Mouse (Mus musculus): ENCODE data around the gene Krtap19-4. TPM values are rescaled to one million over a fixed set of nuclear protein-coding genes. Genes with fewer than 3 reads are reported as not detected.

Gene Krtap19-4
- total RNA-seq (2021): not detected
- long read RNA-seq, experiment 1: 0 reads
- long read RNA-seq, experiment 2: 0 reads

GRCm38 (mm10) chr16:88884989-88885388, at the start of gene Krtap19-4:
Gene Krtap19-4, minus strand, starts transcription at chr16:88885089.
- no peak for DNase-seq (ENCODE audit: low spot score)

- no peak for DNase-seq (ENCODE audit: low spot score)
These were observed 47.3 kb upstream of the Krtap19-4 start, which contains the start of gene Krtap19-9b for GRCm38 (mm10) chr16:88932165-88932564. Gene Krtap19-9b, minus strand, starts transcription at chr16:88932265.

- DNase-seq (ENCODE audit: low spot score): no peak
These were observed 11.5 kb upstream of the Krtap19-4 start, which contains the start of gene Krtap19-5 for GRCm38 (mm10) chr16:88896357-88896756. Gene Krtap19-5, minus strand, starts transcription at chr16:88896457.

- no peak for DNase-seq (ENCODE audit: low spot score)
These were observed 2.0 kb upstream of the Krtap19-4 start for GRCm38 (mm10) chr16:88886870-88887269.

GRCm38 (mm10) chr16:88877938-88878337, 7.0 kb downstream of the Krtap19-4 start, which contains the start of gene Krtap19-3:
Gene Krtap19-3, minus strand, starts transcription at chr16:88878038.
- DNase-seq (ENCODE audit: low spot score): no peak

- DNase-seq (ENCODE audit: low spot score): no peak
These were observed 10.7 kb downstream of the Krtap19-4 start, which contains the start of gene Krtap19-2 for GRCm38 (mm10) chr16:88874169-88874568. Gene Krtap19-2, minus strand, starts transcription at chr16:88874269.

- DNase-seq (ENCODE audit: low spot score): no peak
These were observed 15.6 kb downstream of the Krtap19-4 start, which contains the start of gene Krtap19-1 for GRCm38 (mm10) chr16:88869311-88869710. Gene Krtap19-1, minus strand, starts transcription at chr16:88869411.

- no peak for DNase-seq (ENCODE audit: low spot score)
These were observed 19.9 kb downstream of the Krtap19-4 start for GRCm38 (mm10) chr16:88864887-88865407.

GRCm38 (mm10) chr16:88851450-88851849, 33.4 kb downstream of the Krtap19-4 start:
- peak; percentile 9 for DNase-seq (ENCODE audit: low spot score)

GRCm38 (mm10) chr16:88848558-88848957, 36.3 kb downstream of the Krtap19-4 start:
- no peak for DNase-seq (ENCODE audit: low spot score)

GRCm38 (mm10) chr16:88847363-88847762, 37.5 kb downstream of the Krtap19-4 start:
- DNase-seq (ENCODE audit: low spot score): no peak

Other genes starting within 250 kb of the Krtap19-4 start
- gene Krtap26-1, start 237.3 kb downstream of the Krtap19-4 start, total RNA-seq (2021): not detected
- gene Krtap27-1, start 213.4 kb downstream of the Krtap19-4 start, total RNA-seq (2021): not detected
- not detected for gene 2310061N02Rik, start 177.1 kb downstream of the Krtap19-4 start, total RNA-seq (2021)
- not detected for gene Krtap13-1, start 156.2 kb downstream of the Krtap19-4 start, total RNA-seq (2021)
- gene Krtap13, start 133.5 kb downstream of the Krtap19-4 start, total RNA-seq (2021): not detected
- not detected for gene 2310034C09Rik, start 126.2 kb downstream of the Krtap19-4 start, total RNA-seq (2021)
- not detected for gene 2310057N15Rik, start 110.9 kb downstream of the Krtap19-4 start, total RNA-seq (2021)
- not detected for gene Gm5965, start 107.2 kb downstream of the Krtap19-4 start, total RNA-seq (2021)
- gene Gm20741, start 72.9 kb downstream of the Krtap19-4 start, total RNA-seq (2021): not detected
- gene Krtap15, start 64.9 kb downstream of the Krtap19-4 start, total RNA-seq (2021): under 1 TPM in 1 of 2 experiments, not detected in 1; 0.66 TPM
- gene Krtap14, start 58.9 kb downstream of the Krtap19-4 start, total RNA-seq (2021): not detected
- gene Krtap19-1, start 15.7 kb downstream of the Krtap19-4 start, total RNA-seq (2021): not detected
- gene Krtap19-2, start 10.8 kb downstream of the Krtap19-4 start, total RNA-seq (2021): not detected
- gene Krtap19-3, start 7.1 kb downstream of the Krtap19-4 start, total RNA-seq (2021): not detected
- gene Krtap19-5, start 11.4 kb upstream of the Krtap19-4 start, total RNA-seq (2021): under 1 TPM in 1 of 2 experiments, not detected in 1; 0.53 TPM
- not detected for gene Krtap19-9b, start 47.2 kb upstream of the Krtap19-4 start, total RNA-seq (2021)
- gene Krtap16-3, start 77.8 kb upstream of the Krtap19-4 start, total RNA-seq (2021): not detected
- gene Krtap22-2, start 125.7 kb upstream of the Krtap19-4 start, total RNA-seq (2021): not detected
- not detected for gene Gm10229, start 130.2 kb upstream of the Krtap19-4 start, total RNA-seq (2021)
- not detected for gene Krtap6-1, start 146.6 kb upstream of the Krtap19-4 start, total RNA-seq (2021)
- gene Gm10228, start 156.4 kb upstream of the Krtap19-4 start, total RNA-seq (2021): not detected
- gene Krtap6-5, start 162.8 kb upstream of the Krtap19-4 start, total RNA-seq (2021): not detected
- not detected for gene 1110025L11Rik, start 178.9 kb upstream of the Krtap19-4 start, total RNA-seq (2021)
- gene Krtap6-3, start 198.9 kb upstream of the Krtap19-4 start, total RNA-seq (2021): not detected